Mouse (Mus musculus) liver, embryonic 12.5 days (tissue): ENCODE measurements around the gene Adamts13. TPM values are rescaled to one million over a fixed set of nuclear protein-coding genes. Genes with fewer than 3 reads are reported as not detected.

Experiments
- ATAC-seq: fragments of 200-750 bp; cut with Nextera tagmentation; 2 replicates; pipeline ENCODE4 v1.8.0; 2017; ENCODE audit warnings: moderate number of reproducible peaks, mild to moderate bottlenecking, moderate library complexity
- H3K27ac ChIP-seq: fragments of 300-500 bp; sonication (generic); 2 replicates; pipeline ENCODE4 v1.5.1; 2016; ENCODE audit warnings: mild to moderate bottlenecking
- H3K27me3 ChIP-seq: fragments of 300-500 bp; sonication (generic); replicated peaks from 2 replicates; pipeline ENCODE4 v1.6.1; 2016; ENCODE audit warnings: mild to moderate bottlenecking, moderate library complexity
- H3K36me3 ChIP-seq: fragments of 300-500 bp; sonication (generic); 2 replicates; pipeline ENCODE4 v1.6.1; 2016; ENCODE audit warnings: mild to moderate bottlenecking, moderate library complexity
- H3K4me1 ChIP-seq: fragments of 300-500 bp; sonication (generic); 2 replicates; pipeline ENCODE4 v1.6.1; 2016
- H3K4me2 ChIP-seq: fragments of 300-500 bp; sonication (generic); 2 replicates; pipeline ENCODE4 v1.6.1; 2016; ENCODE audit warnings: mild to moderate bottlenecking, moderate library complexity
- H3K4me3 ChIP-seq: fragments of 300-500 bp; sonication (generic); 2 replicates; pipeline ENCODE4 v1.5.1; 2016; ENCODE audit warnings: mild to moderate bottlenecking, moderate library complexity
- H3K9ac ChIP-seq: fragments of 300-500 bp; sonication (generic); 2 replicates; pipeline ENCODE4 v1.6.1; 2016; ENCODE audit warnings: mild to moderate bottlenecking, moderate library complexity
- H3K9me3 ChIP-seq: fragments of 300-500 bp; sonication (generic); replicated peaks from 2 replicates; pipeline ENCODE4 v1.6.1; 2016; ENCODE audit warnings: mild to moderate bottlenecking, moderate library complexity
- WGBS: fragments of 180-500 bp; shearing (Covaris S2); methylation state at CpG from one replicate; pipeline ENCODE4 v1.1.7; 2016; ENCODE audit not compliant: insufficient replicate concordance; 5-methylcytosine and 5-hydroxymethylcytosine counted together
- polyA plus RNA-seq: library from polyadenylated mRNA; unstranded; fragments of >200 nt; fragmentation: Nextera tagmentation; extraction: Ambion mirVana; gene quantifications from 2 replicates; pipeline ENCODE4 v1.2.1, GENCODE M21; 2016

Adamts13 gene
- polyA plus RNA-seq, 1 experiment from 2014 or later: 1.1 TPM

DNA sequence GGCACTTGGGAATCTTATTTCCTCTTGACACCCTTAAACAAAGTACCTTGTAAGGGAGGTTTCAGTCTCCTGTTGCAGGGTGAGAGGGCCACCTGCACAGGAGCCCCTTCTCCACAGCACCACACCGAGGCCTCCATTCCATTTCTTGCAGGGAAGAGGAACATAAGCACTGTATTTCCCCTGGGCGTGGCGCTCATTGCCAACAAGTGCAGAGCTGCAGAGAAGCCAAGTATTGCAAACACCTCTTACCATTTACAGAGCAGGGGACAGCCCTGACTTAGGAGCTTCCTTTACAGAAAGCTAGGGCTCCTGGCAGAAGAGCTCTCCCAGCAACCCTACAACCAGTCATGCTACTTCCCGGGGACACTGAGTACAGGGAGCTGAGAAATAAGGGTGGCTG, 21.0 kb upstream of the Adamts13 start:
- Histone ChIP-seq H3K4me3 (no peak overlapping the region), H3K4me2 (no peak overlapping the region), H3K27me3 (no peaks in the 10 kb centered on the region), H3K27ac (no peak overlapping the region), H3K9me3 (no peaks in the 10 kb centered on the region), H3K4me1 (no peaks in the 10 kb centered on the region), H3K9ac (no peak overlapping the region), H3K36me3 (peaks cover 93% of the 10 kb centered on the region)
- ATAC-seq: no peak
- 78% methylated on average over 4 of the region's 4 CpGs for WGBS

DNA sequence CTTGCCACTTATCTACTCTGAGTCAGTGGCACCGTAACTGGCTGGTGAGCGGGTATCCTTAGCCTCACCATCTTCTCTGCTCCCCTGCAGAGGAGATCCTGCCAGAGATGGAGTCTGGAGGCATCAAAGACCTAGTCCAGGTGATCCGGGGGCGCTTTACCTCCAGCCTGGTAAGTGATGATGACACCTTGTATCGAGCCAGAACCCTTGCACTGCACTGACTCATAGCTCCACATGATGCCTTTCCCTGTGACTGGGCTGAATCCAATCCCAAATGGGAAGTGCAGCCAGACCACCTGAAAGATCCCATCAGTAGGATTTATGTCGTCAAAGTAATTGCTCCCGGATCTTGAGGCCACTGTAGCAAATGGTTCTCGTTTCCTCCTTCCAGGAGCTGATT, 20.4 kb upstream of the Adamts13 start:
- no peak overlapping the region for H3K9ac ChIP-seq
- no peak for ATAC-seq
- H3K27ac ChIP-seq: no peak overlapping the region
- no peaks in the 10 kb centered on the region for H3K9me3 ChIP-seq
- 86% methylated on average over 8 of the region's 8 CpGs for WGBS
- 0 out of 2 replicates have a peak, but pooled peaks cover 1% of the 10 kb centered on the region for H3K4me1 ChIP-seq
- H3K27me3 ChIP-seq: no peaks in the 10 kb centered on the region
- H3K4me3 ChIP-seq: no peak overlapping the region
- H3K4me2 ChIP-seq: no peak overlapping the region
- peaks cover 98% of the 10 kb centered on the region for H3K36me3 ChIP-seq

DNA sequence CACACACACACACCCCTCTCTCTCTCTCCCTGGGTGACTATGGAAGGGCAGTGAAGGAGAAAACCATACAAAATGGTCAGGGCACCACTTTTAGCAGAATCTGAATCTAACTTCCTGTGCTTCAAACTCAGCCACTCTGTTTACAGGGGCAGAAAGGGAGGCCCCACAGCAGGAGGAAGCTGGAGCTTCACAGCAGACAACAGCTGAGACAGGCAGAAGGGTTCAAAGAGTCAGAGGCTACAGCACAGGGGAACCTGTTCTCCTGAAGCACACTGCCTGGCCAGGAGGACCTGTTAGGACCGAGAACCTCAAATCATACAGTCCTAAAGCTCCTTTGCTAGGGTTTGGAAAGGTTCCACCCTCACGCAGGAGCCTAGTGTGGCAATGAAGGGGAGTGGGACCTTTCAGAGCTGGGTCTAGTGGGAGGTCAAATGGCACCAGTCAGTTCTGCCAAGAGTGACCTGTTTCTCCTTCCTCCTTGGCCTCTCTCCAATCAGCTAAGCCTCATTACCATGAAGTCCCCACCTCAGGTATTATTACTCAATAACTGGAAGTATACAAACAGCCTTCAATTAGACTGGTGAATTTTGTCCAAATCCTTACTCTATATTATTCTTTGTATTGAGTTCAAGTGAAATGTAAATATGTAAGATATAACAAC, 18.4 kb upstream of the Adamts13 start:
- Histone ChIP-seq H3K9ac (no peak overlapping the region), H3K9me3 (no peaks in the 10 kb centered on the region), H3K27me3 (no peaks in the 10 kb centered on the region), H3K4me2 (no peak overlapping the region), H3K36me3 (peaks cover 97% of the 10 kb centered on the region), H3K4me3 (no peak overlapping the region), H3K4me1 (0 out of 2 replicates have a peak, but pooled peaks cover 6% of the 10 kb centered on the region), H3K27ac (no peak overlapping the region)
- ATAC-seq: no peak
- WGBS: 97% methylated on average over 2 of the region's 2 CpGs

DNA sequence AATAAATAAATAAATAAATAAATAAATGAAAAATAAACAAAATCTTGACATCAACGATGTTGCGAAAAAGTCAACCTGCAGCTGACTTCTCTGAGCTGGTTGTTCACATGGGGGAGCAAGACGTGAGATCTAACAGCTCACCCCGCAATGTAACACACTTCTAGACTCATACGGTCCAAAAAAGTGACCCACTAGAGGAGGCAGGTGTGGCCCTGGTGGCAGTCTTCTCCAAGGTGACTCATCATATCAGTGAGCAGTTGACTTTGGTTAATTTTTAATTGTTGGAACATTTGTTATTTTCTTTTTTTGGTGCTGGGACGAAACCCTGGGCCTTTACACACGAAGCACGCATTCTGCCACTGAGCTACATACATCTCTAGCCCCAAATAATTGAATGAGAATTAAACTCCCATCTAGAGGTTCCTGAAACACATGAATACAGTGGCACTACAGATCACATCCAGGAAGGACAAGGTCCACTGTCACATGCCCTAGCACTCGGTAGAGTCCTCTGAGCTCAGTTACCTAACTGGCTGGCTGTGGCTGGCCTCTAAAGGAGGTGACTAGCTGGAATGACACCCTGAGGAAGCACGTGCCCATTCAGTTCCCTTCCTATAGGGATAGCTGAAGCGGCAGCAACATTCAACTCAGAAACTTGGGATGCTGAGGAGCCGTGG, 16.3 kb upstream of the Adamts13 start:
- Histone ChIP-seq H3K27me3 (no peaks in the 10 kb centered on the region), H3K9me3 (no peaks in the 10 kb centered on the region), H3K4me3 (no peak overlapping the region), H3K4me1 (peaks cover 15% of the 10 kb centered on the region), H3K36me3 (peaks cover 97% of the 10 kb centered on the region), H3K4me2 (no peak overlapping the region), H3K9ac (no peak overlapping the region), H3K27ac (0 out of 2 replicates have a peak overlapping the region, but pooled peaks have one; percentile 18)
- WGBS: 88% methylated on average over 12 of the region's 12 CpGs
- 0 out of 2 replicates have a peak, but pooled peaks have one; percentile 50 for ATAC-seq

DNA sequence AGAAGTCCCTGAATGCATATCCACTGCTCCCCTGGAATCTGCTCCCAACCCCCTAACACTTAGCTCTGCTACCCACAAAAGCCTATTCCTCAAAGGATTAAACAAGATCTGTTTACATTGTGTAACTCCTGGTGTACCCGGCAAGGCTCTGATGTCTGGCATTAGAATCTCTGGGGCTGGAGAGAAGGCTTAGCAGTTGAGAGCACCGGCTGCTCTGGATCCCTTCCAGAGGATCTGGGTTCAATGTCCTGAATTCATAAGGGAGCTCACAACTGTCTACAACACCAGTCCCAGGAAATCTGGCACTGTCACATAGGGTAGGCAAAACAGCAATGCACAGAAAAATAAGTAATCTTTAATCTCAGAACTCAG, 15.7 kb upstream of the Adamts13 start:
- Histone ChIP-seq H3K4me2 (no peak overlapping the region), H3K9me3 (no peaks in the 10 kb centered on the region), H3K4me1 (peaks cover 20% of the 10 kb centered on the region), H3K27me3 (no peaks in the 10 kb centered on the region), H3K36me3 (peaks cover 97% of the 10 kb centered on the region), H3K27ac (peak overlapping the region; percentile 18; the same call in 1 of the 2 replicates), H3K9ac (no peak overlapping the region), H3K4me3 (no peak overlapping the region)
- no peak for ATAC-seq
- 77% methylated on average over 2 of the region's 2 CpGs for WGBS

DNA sequence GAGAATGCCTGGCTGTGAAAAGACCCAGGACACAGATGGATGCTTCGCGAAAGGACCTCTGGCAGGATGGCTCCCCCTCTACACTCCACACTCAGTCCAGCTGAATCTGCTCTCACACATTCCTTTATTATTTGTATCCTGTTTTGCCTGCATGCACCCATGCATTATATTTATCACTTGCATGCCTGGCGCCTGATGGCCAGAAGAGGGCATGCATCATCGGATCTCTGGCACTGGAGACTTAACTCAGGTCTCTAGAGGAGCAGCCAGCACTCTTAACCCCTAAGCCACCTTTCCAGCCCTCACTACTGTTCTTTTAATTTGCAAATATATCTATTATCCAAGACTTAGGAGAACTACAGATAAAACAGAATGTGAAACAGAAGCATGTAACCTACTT, 12.5 kb upstream of the Adamts13 start:
- Histone ChIP-seq H3K4me2 (no peak overlapping the region), H3K4me1 (peaks cover 42% of the 10 kb centered on the region), H3K27ac (no peak overlapping the region), H3K36me3 (peaks cover 68% of the 10 kb centered on the region), H3K4me3 (no peak overlapping the region), H3K27me3 (no peaks in the 10 kb centered on the region), H3K9me3 (no peaks in the 10 kb centered on the region), H3K9ac (no peak overlapping the region)
- ATAC-seq: no peak
- WGBS: 76% methylated on average over 4 of the region's 4 CpGs

DNA sequence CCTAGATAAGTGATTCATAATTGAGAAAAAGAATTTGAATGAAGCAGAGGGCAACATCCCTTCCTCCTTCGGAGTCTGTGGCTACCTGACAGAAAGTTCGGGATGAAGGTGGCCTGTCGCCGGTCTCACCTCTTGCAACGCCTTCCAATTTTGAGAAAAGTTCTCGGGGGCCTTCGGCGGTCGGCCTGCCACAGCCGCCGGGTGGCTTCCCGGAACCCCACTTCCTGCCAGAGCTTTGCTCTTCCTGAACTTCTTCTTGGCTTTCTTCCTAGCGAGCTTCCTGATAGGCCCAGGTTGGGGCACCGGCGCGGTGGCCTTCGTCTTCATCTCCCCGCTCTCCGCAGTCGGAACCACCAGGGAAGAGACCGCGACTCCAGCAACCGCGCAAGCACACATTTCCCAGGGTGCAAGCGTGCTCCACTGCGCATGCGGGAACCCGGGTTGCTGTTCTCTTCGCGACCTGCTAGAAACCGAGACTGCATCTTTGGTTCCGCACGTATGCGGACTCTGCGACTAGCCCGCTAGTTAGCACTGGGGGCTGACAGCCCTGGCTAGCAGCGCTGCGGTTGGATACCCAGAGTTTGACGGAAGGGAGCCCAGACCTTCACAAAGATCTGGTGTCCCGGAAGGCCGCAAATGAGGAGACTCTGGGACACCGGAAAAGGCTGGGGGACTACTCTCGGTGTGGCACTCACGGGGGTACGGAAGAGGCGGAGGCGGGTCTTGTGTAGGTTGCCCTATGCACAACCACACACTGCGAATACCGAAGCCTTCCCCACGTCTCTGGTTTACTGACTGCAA, 9.1 kb upstream of the Adamts13 start, which contains the start of gene Rexo4:
TSS of gene Rexo4 (minus strand) at position 464 of the 801 bp plus-strand sequence.
- WGBS: under 1% methylated on average over 50 of the region's 50 CpGs
- ATAC-seq: peak; percentile 92

DNA sequence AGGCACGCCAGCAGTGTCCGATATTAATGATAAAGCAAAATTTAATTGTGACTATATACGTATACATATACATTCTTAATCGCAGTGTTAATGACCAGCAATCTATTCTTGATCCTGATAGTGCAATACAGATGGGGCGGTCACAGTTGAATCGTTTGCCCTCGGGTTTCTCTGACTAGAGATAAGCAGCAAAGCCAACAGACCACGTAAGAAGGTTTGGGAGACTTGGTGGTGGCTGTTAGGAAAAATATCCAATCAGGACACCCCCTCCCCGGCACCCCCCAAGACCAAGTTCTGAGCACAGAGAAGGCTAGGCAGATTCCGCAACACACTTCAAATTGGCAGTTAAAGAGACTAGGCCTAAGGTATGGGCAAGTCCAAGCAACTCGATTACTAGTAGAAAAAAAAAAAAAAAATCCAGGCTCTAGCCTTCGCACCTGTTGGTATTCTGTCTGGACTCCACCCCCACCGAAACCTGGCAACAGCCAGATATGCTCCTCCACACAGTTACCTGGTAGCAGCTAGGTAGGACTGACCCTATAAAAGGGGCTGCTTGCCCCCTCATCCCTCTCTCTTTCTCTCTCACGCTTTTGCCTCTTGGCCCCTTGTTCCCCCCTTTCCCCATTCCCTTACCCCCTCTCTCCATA, 8.4 kb upstream of the Adamts13 start:
- peak overlapping the region; percentile 88 for H3K4me3 ChIP-seq
- ATAC-seq: peak; percentile 43
- no peaks in the 10 kb centered on the region for H3K27me3 ChIP-seq
- H3K27ac ChIP-seq: peak overlapping the region; percentile 96
- H3K4me1 ChIP-seq: peaks cover 37% of the 10 kb centered on the region
- H3K9me3 ChIP-seq: peaks cover 7% of the 10 kb centered on the region; the same call in 1 of the 2 replicates
- peak overlapping the region; percentile 87 for H3K4me2 ChIP-seq
- 19% methylated on average over 14 of the region's 14 CpGs for WGBS
- H3K9ac ChIP-seq: peak overlapping the region; percentile 87
- H3K36me3 ChIP-seq: peaks cover 30% of the 10 kb centered on the region

More for the DNA sequence above, 9.1 kb upstream of the Adamts13 start, which contains the start of gene Rexo4:
- Histone ChIP-seq H3K4me3 (peak within 1 kb of the TSS; percentile 88), H3K27me3 (no peaks in the 10 kb centered on the region), H3K4me2 (peak within 1 kb of the TSS; percentile 87), H3K9ac (peak within 1 kb of the TSS; percentile 87), H3K4me1 (peaks cover 37% of the 10 kb centered on the region), H3K36me3 (peaks cover 35% of the 10 kb centered on the region), H3K27ac (peak within 1 kb of the TSS; percentile 96), H3K9me3 (peaks cover 7% of the 10 kb centered on the region; the same call in 1 of the 2 replicates)

DNA sequence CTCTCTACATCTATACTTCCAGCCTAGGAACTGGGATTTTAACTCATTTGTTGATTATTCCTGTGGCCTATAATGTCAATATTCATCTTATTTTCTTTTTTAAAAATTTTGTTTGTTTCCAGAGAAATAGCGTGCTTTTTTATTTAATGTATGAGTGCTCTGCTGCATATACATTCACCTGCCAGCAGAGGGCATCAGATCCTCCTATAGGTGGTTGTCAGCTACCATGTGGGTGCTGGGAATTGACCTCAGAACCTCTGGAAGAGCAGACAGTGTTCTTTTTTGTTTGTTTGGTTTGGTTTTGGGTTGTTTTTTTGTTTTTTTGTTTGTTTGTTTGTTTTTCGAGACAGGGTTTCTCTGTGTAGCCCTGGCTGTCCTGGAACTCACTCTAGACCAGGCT, 6.0 kb upstream of the Adamts13 start:
- no peak for ATAC-seq
- Histone ChIP-seq H3K27me3 (peaks cover 3% of the 10 kb centered on the region; the same call in 1 of the 2 replicates), H3K4me3 (no peak overlapping the region), H3K36me3 (peaks cover 6% of the 10 kb centered on the region), H3K4me1 (peaks cover 24% of the 10 kb centered on the region), H3K4me2 (no peak overlapping the region), H3K9me3 (peaks cover 7% of the 10 kb centered on the region; the same call in 1 of the 2 replicates), H3K27ac (no peak overlapping the region), H3K9ac (no peak overlapping the region)
- 65% methylated on average over 2 of the region's 2 CpGs for WGBS

DNA sequence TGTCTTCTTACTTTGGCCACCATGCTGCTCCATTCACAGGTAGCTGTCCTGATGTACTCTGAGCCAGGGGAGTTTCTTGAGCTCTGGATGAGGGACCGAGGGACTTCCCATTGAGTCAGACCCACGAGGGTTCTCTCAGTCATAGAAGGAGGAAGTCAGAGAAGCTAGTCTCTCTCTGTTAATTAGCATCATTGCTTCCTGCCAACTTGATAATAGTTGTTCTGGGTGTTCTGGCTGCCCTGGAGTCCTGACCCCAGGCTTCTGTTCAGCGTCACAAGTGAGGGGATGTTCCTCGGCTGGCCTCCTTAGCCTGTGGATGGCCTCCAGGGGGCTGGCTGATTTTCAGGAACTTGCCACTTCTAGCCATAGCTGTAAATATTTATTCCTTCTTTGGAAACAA, 744 bp downstream of the Adamts13 start:
- H3K4me2 ChIP-seq: 0 out of 2 replicates have a peak overlapping the region, but pooled peaks have one; percentile 3
- peaks cover 12% of the 10 kb centered on the region for H3K27me3 ChIP-seq
- ATAC-seq: no peak
- no peak overlapping the region for H3K9ac ChIP-seq
- no peaks in the 10 kb centered on the region for H3K36me3 ChIP-seq
- no peaks in the 10 kb centered on the region for H3K9me3 ChIP-seq
- H3K4me3 ChIP-seq: no peak overlapping the region
- H3K27ac ChIP-seq: 0 out of 2 replicates have a peak overlapping the region, but pooled peaks have one; percentile 64
- WGBS: 16% methylated on average over 4 of the region's 4 CpGs
- no peaks in the 10 kb centered on the region for H3K4me1 ChIP-seq

DNA sequence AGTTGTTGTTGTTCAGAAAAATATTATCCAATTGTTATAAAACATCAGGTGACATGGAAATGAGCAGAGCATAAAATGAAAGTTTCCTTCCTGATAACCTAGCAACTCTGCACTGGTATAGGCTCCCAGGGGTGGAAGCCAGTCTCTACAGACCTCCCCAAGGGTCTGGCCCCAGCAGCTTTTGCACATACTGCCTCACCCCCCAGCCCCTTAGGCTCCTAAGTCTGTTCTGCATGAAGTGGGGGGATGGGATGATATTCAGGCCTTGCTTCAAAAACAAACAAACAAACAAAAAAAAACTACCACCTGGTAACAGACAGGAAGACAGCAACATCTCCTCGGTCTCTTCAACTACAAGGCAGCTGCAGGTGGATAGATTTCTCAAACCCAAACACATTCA, 7.1 kb downstream of the Adamts13 start:
- H3K9me3 ChIP-seq: no peaks in the 10 kb centered on the region
- no peak overlapping the region for H3K27ac ChIP-seq
- WGBS: 36% methylated on average over 1 of the region's 1 CpGs
- H3K4me2 ChIP-seq: no peak overlapping the region
- no peak overlapping the region for H3K9ac ChIP-seq
- no peaks in the 10 kb centered on the region for H3K36me3 ChIP-seq
- ATAC-seq: no peak
- H3K27me3 ChIP-seq: 0 out of 2 replicates have a peak, but pooled peaks cover 4% of the 10 kb centered on the region
- no peaks in the 10 kb centered on the region for H3K4me1 ChIP-seq
- H3K4me3 ChIP-seq: no peak overlapping the region
